ENCODE assay signal across 24 mouse cellular contexts in genomic region chr8:7092831-7093230, GRCm38 (mm10).
"Had no signal": no experiment of that assay in that cellular context is flagged by ENCODE, and none has a peak within 500 bp of the region (broad histone marks: within the 10 kb centered on the region; RNA-seq: fewer than 3 reads in every experiment).

No protein-coding gene starts in this region.

- H3K27ac ChIP-seq: embryonic facial prominence, embryonic 10.5 days; embryonic facial prominence, embryonic 12.5 days; embryonic facial prominence, embryonic 13.5 days; embryonic facial prominence, embryonic 15.5 days; forebrain, embryonic 10.5 days; forebrain, embryonic 12.5 days; forebrain, embryonic 13.5 days; forebrain, embryonic 15.5 days; gastrocnemius, adult 2 months; heart, adult 2 months had no signal

- H3K36me3 ChIP-seq: embryonic facial prominence, embryonic 10.5 days; embryonic facial prominence, embryonic 12.5 days; embryonic facial prominence, embryonic 13.5 days; embryonic facial prominence, embryonic 15.5 days; forebrain, embryonic 10.5 days; forebrain, embryonic 12.5 days; forebrain, embryonic 15.5 days had no signal

- H3K4me2 ChIP-seq: embryonic facial prominence, embryonic 12.5 days; embryonic facial prominence, embryonic 13.5 days; embryonic facial prominence, embryonic 15.5 days; forebrain, embryonic 12.5 days; forebrain, embryonic 13.5 days; forebrain, embryonic 15.5 days had no signal

- H3K4me3 ChIP-seq: embryonic facial prominence, embryonic 10.5 days; embryonic facial prominence, embryonic 12.5 days; embryonic facial prominence, embryonic 13.5 days; embryonic facial prominence, embryonic 15.5 days; erythroblast, embryonic 14.5 days; forebrain, embryonic 10.5 days; forebrain, embryonic 12.5 days; forebrain, embryonic 13.5 days; forebrain, embryonic 15.5 days; gastrocnemius, adult 2 months; heart, adult 2 months had no signal

- H3K4me1 ChIP-seq: embryonic facial prominence, embryonic 12.5 days; embryonic facial prominence, embryonic 13.5 days; embryonic facial prominence, embryonic 15.5 days; forebrain, embryonic 10.5 days; forebrain, embryonic 13.5 days; forebrain, embryonic 15.5 days had no signal

- H3K9me3 ChIP-seq: embryonic facial prominence, embryonic 10.5 days; embryonic facial prominence, embryonic 12.5 days; embryonic facial prominence, embryonic 13.5 days; embryonic facial prominence, embryonic 15.5 days; forebrain, embryonic 10.5 days; forebrain, embryonic 12.5 days; forebrain, embryonic 13.5 days; forebrain, embryonic 15.5 days had no signal

- ATAC-seq: forebrain, embryonic 13.5 days; forebrain, embryonic 14.5 days; forebrain, embryonic 15.5 days; forebrain, embryonic 16.5 days; forebrain, postnatal 0 days had no signal

- H3K9ac ChIP-seq: embryonic facial prominence, embryonic 12.5 days; embryonic facial prominence, embryonic 13.5 days; embryonic facial prominence, embryonic 15.5 days; forebrain, embryonic 12.5 days; forebrain, embryonic 13.5 days; forebrain, embryonic 15.5 days; forebrain, postnatal 0 days had no signal

- DNase-seq: cerebellum, adult 8-10 months; cerebellum, adult 9-10 months; cerebellum, adult 9-11 months; embryo, embryonic 11 days; forebrain, postnatal 0 days; gastrocnemius, adult 2 months; gastrocnemius, postnatal 10 days; gastrocnemius, postnatal 14 days; gastrocnemius, postnatal 25 days; gastrocnemius, postnatal 36 days; heart, adult 11 months; heart, adult 18-20 months; heart, adult 2 months had no signal

- H3K27me3 ChIP-seq: embryonic facial prominence, embryonic 12.5 days; embryonic facial prominence, embryonic 13.5 days; embryonic facial prominence, embryonic 15.5 days; forebrain, embryonic 12.5 days; forebrain, embryonic 13.5 days; forebrain, embryonic 15.5 days had no signal
